Mouse (Mus musculus): Measurements from ENCODE around the gene Rnf141.
A peak's percentile ranks its signal among the peaks of the same experiment; 100 is the strongest.

The Rnf141 gene

GRCm38 (mm10) chr7:110784965-110785364, 59.3 kb downstream of the Rnf141 start:
- TF ChIP-seq POU5F1 (IDR thresholded peaks at IDR 0.05; ENCODE audit: borderline replicate concordance, low read length) (no peak), CTCF (conservative IDR thresholded peaks at IDR 0.05; ENCODE audit: low read length) (no peak)
- no peak overlapping the region for H3K4me3 ChIP-seq (replicated peaks; ENCODE audit: low read length)
- H3K4me1 ChIP-seq (replicated peaks; ENCODE audit: low read depth, low read length), result peaks cover 27% of the 10 kb centered on the region
- no peaks in the 10 kb centered on the region for H3K27me3 ChIP-seq (ENCODE audit: insufficient read depth, low read length)
- peaks cover 13% of the 10 kb centered on the region; the same call in 1 of the 2 replicates for H3K36me3 ChIP-seq (ENCODE audit: insufficient read depth, low read length)
- H3K9me3 ChIP-seq (ENCODE audit: low read length), result no peaks in the 10 kb centered on the region

GRCm38 (mm10) chr7:110782845-110783478, 61.3 kb downstream of the Rnf141 start:
- peaks cover 14% of the 10 kb centered on the region for H3K36me3 ChIP-seq (ENCODE audit: insufficient read depth, low read length)
- peaks cover 29% of the 10 kb centered on the region for H3K4me1 ChIP-seq (replicated peaks; ENCODE audit: low read depth, low read length)
- no peak overlapping the region for H3K4me3 ChIP-seq (replicated peaks; ENCODE audit: low read length)
- H3K9me3 ChIP-seq (ENCODE audit: low read length), result no peaks in the 10 kb centered on the region
- TF ChIP-seq CTCF (conservative IDR thresholded peaks at IDR 0.05; ENCODE audit: low read length) (no peak), NANOG (IDR thresholded peaks at IDR 0.05; ENCODE audit: borderline replicate concordance, low read length) (no peak), POU5F1 (IDR thresholded peaks at IDR 0.05; ENCODE audit: borderline replicate concordance, low read length) (no peak)
- H3K27me3 ChIP-seq (ENCODE audit: insufficient read depth, low read length), result no peaks in the 10 kb centered on the region

- H3K9me3 ChIP-seq (ENCODE audit: low read length), result no peaks in the 10 kb centered on the region
- H3K4me3 ChIP-seq (replicated peaks; ENCODE audit: low read length), result no peak overlapping the region
- peaks cover 9% of the 10 kb centered on the region for H3K36me3 ChIP-seq (ENCODE audit: insufficient read depth, low read length)
- TF ChIP-seq NANOG (IDR thresholded peaks at IDR 0.05; ENCODE audit: borderline replicate concordance, low read length) (no peak), POU5F1 (IDR thresholded peaks at IDR 0.05; ENCODE audit: borderline replicate concordance, low read length) (no peak), CTCF (conservative IDR thresholded peaks at IDR 0.05; ENCODE audit: low read length) (no peak)
- peaks cover 37% of the 10 kb centered on the region for H3K4me1 ChIP-seq (replicated peaks; ENCODE audit: low read depth, low read length)
- no peaks in the 10 kb centered on the region for H3K27me3 ChIP-seq (ENCODE audit: insufficient read depth, low read length)
Measured at GRCm38 (mm10) chr7:110782135-110782534, 62.1 kb downstream of the Rnf141 start.

GRCm38 (mm10) chr7:110781231-110781711, 63.0 kb downstream of the Rnf141 start:
- Histone ChIP-seq H3K4me1 (replicated peaks; ENCODE audit: low read depth, low read length) (peaks cover 45% of the 10 kb centered on the region), H3K27me3 (ENCODE audit: insufficient read depth, low read length) (no peaks in the 10 kb centered on the region)
- TF ChIP-seq CTCF (conservative IDR thresholded peaks at IDR 0.05; ENCODE audit: low read length) (no peak), NANOG (IDR thresholded peaks at IDR 0.05; ENCODE audit: borderline replicate concordance, low read length) (no peak), POU5F1 (IDR thresholded peaks at IDR 0.05; ENCODE audit: borderline replicate concordance, low read length) (no peak)

GRCm38 (mm10) chr7:110780520-110780919, 63.7 kb downstream of the Rnf141 start:
- Histone ChIP-seq H3K9me3 (ENCODE audit: low read length) (no peaks in the 10 kb centered on the region), H3K36me3 (ENCODE audit: insufficient read depth, low read length) (peaks cover 9% of the 10 kb centered on the region), H3K4me3 (replicated peaks; ENCODE audit: low read length) (no peak overlapping the region), H3K27me3 (ENCODE audit: insufficient read depth, low read length) (no peaks in the 10 kb centered on the region), H3K4me1 (replicated peaks; ENCODE audit: low read depth, low read length) (peaks cover 48% of the 10 kb centered on the region)
- no peak for TF ChIP-seq NANOG (IDR thresholded peaks at IDR 0.05; ENCODE audit: borderline replicate concordance, low read length)
- TF ChIP-seq CTCF (conservative IDR thresholded peaks at IDR 0.05; ENCODE audit: low read length), result no peak
- no peak for TF ChIP-seq POU5F1 (IDR thresholded peaks at IDR 0.05; ENCODE audit: borderline replicate concordance, low read length)

More at GRCm38 (mm10) chr7:110781231-110781711, 63.0 kb downstream of the Rnf141 start:
- Histone ChIP-seq H3K4me3 (replicated peaks; ENCODE audit: low read length) (no peak overlapping the region), H3K36me3 (ENCODE audit: insufficient read depth, low read length) (peaks cover 9% of the 10 kb centered on the region), H3K9me3 (ENCODE audit: low read length) (no peaks in the 10 kb centered on the region)

- Histone ChIP-seq H3K9me3 (ENCODE audit: low read length) (no peaks in the 10 kb centered on the region), H3K36me3 (ENCODE audit: insufficient read depth, low read length) (peaks cover 9% of the 10 kb centered on the region), H3K27me3 (ENCODE audit: insufficient read depth, low read length) (no peaks in the 10 kb centered on the region), H3K4me3 (replicated peaks; ENCODE audit: low read length) (no peak overlapping the region), H3K4me1 (replicated peaks; ENCODE audit: low read depth, low read length) (peaks cover 48% of the 10 kb centered on the region)
- TF ChIP-seq CTCF (conservative IDR thresholded peaks at IDR 0.05; ENCODE audit: low read length), result no peak
- TF ChIP-seq POU5F1 (IDR thresholded peaks at IDR 0.05; ENCODE audit: borderline replicate concordance, low read length), result no peak
- no peak for TF ChIP-seq NANOG (IDR thresholded peaks at IDR 0.05; ENCODE audit: borderline replicate concordance, low read length)
Measured at GRCm38 (mm10) chr7:110779605-110780111, 64.6 kb downstream of the Rnf141 start.

- no peaks in the 10 kb centered on the region for H3K27me3 ChIP-seq (ENCODE audit: insufficient read depth, low read length)
Measured at GRCm38 (mm10) chr7:110778933-110779332, 65.3 kb downstream of the Rnf141 start.

GRCm38 (mm10) chr7:110777146-110778001, 66.9 kb downstream of the Rnf141 start:
- peaks cover 57% of the 10 kb centered on the region for H3K4me1 ChIP-seq (replicated peaks; ENCODE audit: low read depth, low read length)
- peak overlapping the region; percentile 57 for H3K4me3 ChIP-seq (replicated peaks; ENCODE audit: low read length)
- peaks cover 9% of the 10 kb centered on the region for H3K36me3 ChIP-seq (ENCODE audit: insufficient read depth, low read length)
- TF ChIP-seq CTCF (conservative IDR thresholded peaks at IDR 0.05; ENCODE audit: low read length) (no peak), NANOG (IDR thresholded peaks at IDR 0.05; ENCODE audit: borderline replicate concordance, low read length) (no peak), POU5F1 (IDR thresholded peaks at IDR 0.05; ENCODE audit: borderline replicate concordance, low read length) (no peak)
- no peaks in the 10 kb centered on the region; the same call in 1 of the 2 replicates for H3K27me3 ChIP-seq (ENCODE audit: insufficient read depth, low read length)
- no peaks in the 10 kb centered on the region for H3K9me3 ChIP-seq (ENCODE audit: low read length)

More at GRCm38 (mm10) chr7:110778933-110779332, 65.3 kb downstream of the Rnf141 start:
- H3K36me3 ChIP-seq (ENCODE audit: insufficient read depth, low read length), result peaks cover 9% of the 10 kb centered on the region
- H3K9me3 ChIP-seq (ENCODE audit: low read length), result no peaks in the 10 kb centered on the region
- H3K4me1 ChIP-seq (replicated peaks; ENCODE audit: low read depth, low read length), result peaks cover 52% of the 10 kb centered on the region
- H3K4me3 ChIP-seq (replicated peaks; ENCODE audit: low read length), result no peak overlapping the region
- TF ChIP-seq POU5F1 (IDR thresholded peaks at IDR 0.05; ENCODE audit: borderline replicate concordance, low read length) (no peak), CTCF (conservative IDR thresholded peaks at IDR 0.05; ENCODE audit: low read length) (no peak), NANOG (IDR thresholded peaks at IDR 0.05; ENCODE audit: borderline replicate concordance, low read length) (no peak)
